ENCODE assay signal across 11 mouse cellular contexts in genomic region chrX:169106048-169106622, GRCm38 (mm10).
DNase-seq lines count a peak whose midpoint lies in the region; ATAC-seq and TF ChIP-seq lines count a peak whose summit lies in the region.
"Had no signal": no experiment of that assay in that cellular context is flagged by ENCODE, and none has a peak within 500 bp of the region (broad histone marks: within the 10 kb centered on the region; RNA-seq: fewer than 3 reads in every experiment).

No protein-coding gene starts in this region.

- ATAC-seq in erythroblast, adult 5-6 weeks (replicated peaks; ENCODE audit: low FRiP score, poor library complexity, severe bottlenecking): peak; percentile 81
- ATAC-seq in cerebellum, adult (ENCODE audit: insufficient number of reproducible peaks, low FRiP score, low TSS enrichment): no peak

- TF ChIP-seq CTCF in small intestine, adult 2 months (IDR thresholded peaks at IDR 0.05; ENCODE audit: extremely low read depth, insufficient read length, insufficient replicate concordance, low read depth, low read length): no peak

- no peaks in the 10 kb centered on the region for H3K27me3 ChIP-seq in small intestine, adult 2 months (ENCODE audit: control insufficient read depth, insufficient read depth, low read length)

- WGBS in small intestine, adult 2 months: 25% methylated on average over 4 of the region's 4 CpGs

- no peaks in the 10 kb centered on the region; the same call in 1 of the 2 replicates for H3K4me1 ChIP-seq in small intestine, adult 2 months (ENCODE audit: control insufficient read depth, insufficient read depth, insufficient read length, low read length)
- H3K4me1 ChIP-seq: limb, embryonic 15.5 days had no signal

- H3K4me3 ChIP-seq in small intestine, adult 2 months (ENCODE audit: low read depth, low read length): no peak overlapping the region
- H3K4me3 ChIP-seq: limb, embryonic 15.5 days had no signal

- TF ChIP-seq POLR2A in small intestine, adult 2 months (IDR thresholded peaks at IDR 0.05; ENCODE audit: low read depth, low read length): no peak

- H3K36me3 ChIP-seq in small intestine, adult 2 months (ENCODE audit: control insufficient read depth, insufficient read depth, low read length): no peaks in the 10 kb centered on the region
- H3K36me3 ChIP-seq: limb, embryonic 15.5 days had no signal

- H3K27ac ChIP-seq in small intestine, adult 2 months (ENCODE audit: insufficient read depth, low read depth, low read length): 0 out of 2 replicates have a peak overlapping the region, but pooled peaks have one; percentile 3
- H3K27ac ChIP-seq: hindbrain, embryonic 14.5 days; limb, embryonic 15.5 days had no signal

- DNase-seq in ovary, postnatal 36 days (ENCODE audit: low spot score): peak; percentile 3
- DNase-seq in ovary, postnatal 10 days (ENCODE audit: low spot score): no peak
- DNase-seq in kidney, postnatal 4 days: peak; percentile 2 to 3
- DNase-seq in thymus, postnatal 14 days: no peak
- DNase-seq in right cerebral cortex, postnatal 14 days: no peak
- DNase-seq: cerebellum, adult 8-10 months had no signal

Comparison
In these comparisons a context has a peak if more than half of its experiments do, and no peak if none do; other contexts are left out.
1. DNase-seq: peak in ovary, postnatal 36 days (single experiment) and kidney, postnatal 4 days (2 of 2); none in ovary, postnatal 10 days (single experiment), thymus, postnatal 14 days (single experiment) and right cerebral cortex, postnatal 14 days (single experiment).